Mouse (Mus musculus) thymus, adult 2 months (tissue): ENCODE measurements around the gene Mtx3. TPM values are rescaled to one million over a fixed set of nuclear protein-coding genes. Genes with fewer than 3 reads are reported as not detected.

Experiments
- DNase-seq: peaks from one replicate; pipeline ENCODE4 v3.0.0; 2021
- H3K27ac ChIP-seq: fragments of 200-500 bp; 2 replicates; pipeline ENCODE4 v1.5.1; 2012; ENCODE audit warnings: low read length, control low read depth; ENCODE audit not compliant: control insufficient read depth, insufficient read depth
- H3K27me3 ChIP-seq: fragments of 200-500 bp; 2 replicates; pipeline ENCODE4 v1.6.1; 2012; ENCODE audit warnings: mild to moderate bottlenecking, low read length, moderate library complexity, mixed read lengths; ENCODE audit not compliant: control insufficient read depth, insufficient read depth
- H3K36me3 ChIP-seq: fragments of 200-500 bp; 2 replicates; pipeline ENCODE4 v1.6.1; 2012; ENCODE audit warnings: mild to moderate bottlenecking, low read length, moderate library complexity; ENCODE audit not compliant: control insufficient read depth, insufficient read depth
- H3K4me1 ChIP-seq: fragments of 200-500 bp; replicated peaks from 2 replicates; pipeline ENCODE4 v1.6.1; 2012; ENCODE audit warnings: low read length; ENCODE audit not compliant: control insufficient read depth, insufficient read depth
- H3K4me3 ChIP-seq: fragments of 200-500 bp; 2 replicates; pipeline ENCODE4 v1.5.1; 2012; ENCODE audit warnings: mild to moderate bottlenecking, low read length, control low read depth, moderate library complexity; ENCODE audit not compliant: control insufficient read depth, insufficient read depth
- CTCF ChIP-seq: fragments of 200-500 bp; IDR thresholded peaks from 2 replicates; pipeline ENCODE4 v1.5.1; 2012; ENCODE audit warnings: mild to moderate bottlenecking, control low read depth, low read length, moderate library complexity, borderline replicate concordance; ENCODE audit not compliant: control insufficient read depth, poor library complexity, insufficient read depth; ENCODE audit errors: extremely low read depth
- POLR2A ChIP-seq: fragments of 200-500 bp; IDR thresholded peaks from 2 replicates; pipeline ENCODE4 v1.6.1; 2012; ENCODE audit warnings: mild to moderate bottlenecking, low read length, control low read depth, moderate library complexity; ENCODE audit not compliant: control insufficient read depth, poor library complexity, insufficient read depth; ENCODE audit errors: extremely low read depth
- WGBS: fragments of 180-500 bp; shearing (Covaris S2); methylation state at CpG from one replicate; pipeline ENCODE4 v1.1.7; 2018; 5-methylcytosine and 5-hydroxymethylcytosine counted together
- polyA plus RNA-seq: library from polyadenylated mRNA; depleted of rRNA; stranded (reverse); fragments of >200 nt; gene quantifications from 2 replicates; pipeline ENCODE4 v1.2.3, GENCODE M21; 2012; rRNA removed

The Mtx3 gene
- polyA plus RNA-seq, 1 experiment, result 5.4 TPM

- Histone ChIP-seq H3K4me3 (no peak overlapping the region), H3K27ac (no peak overlapping the region), H3K36me3 (no peaks in the 10 kb centered on the region), H3K27me3 (no peaks in the 10 kb centered on the region), H3K4me1 (no peaks in the 10 kb centered on the region)
- 90% methylated on average over 5 of the region's 5 CpGs for WGBS
- no peak for DNase-seq
- TF ChIP-seq POLR2A (no peak), CTCF (no peak)
Observed at GRCm38 (mm10) chr13:92905944-92906343, 61.4 kb downstream of the Mtx3 start.

- Histone ChIP-seq H3K27ac (no peak overlapping the region), H3K27me3 (no peaks in the 10 kb centered on the region), H3K4me1 (no peaks in the 10 kb centered on the region), H3K4me3 (no peak overlapping the region), H3K36me3 (no peaks in the 10 kb centered on the region)
- no peak for DNase-seq
- TF ChIP-seq CTCF, result no peak
- no peak for TF ChIP-seq POLR2A
- WGBS, result 65% methylated on average over 5 of the region's 5 CpGs
Observed at GRCm38 (mm10) chr13:92907366-92907765, 62.8 kb downstream of the Mtx3 start.

Other genes with a start within 250 kb of the Mtx3 start
- gene Serinc5, start 233.7 kb upstream of the Mtx3 start, polyA plus RNA-seq, result 108 and 109 TPM in 2 replicates
- 2.6 and 3.4 TPM in 2 replicates for gene Thbs4, start 49.9 kb upstream of the Mtx3 start, polyA plus RNA-seq